9 mouse cellular contexts compared by ENCODE assay signal in genomic region chr7:44649990-44650389, GRCm38 (mm10). TPM values are rescaled to one million over a fixed set of nuclear protein-coding genes. Genes with fewer than 3 reads are reported as not detected.
A peak's percentile ranks its signal among the peaks of the same experiment; 100 is the strongest.
DNase-seq lines count a peak whose midpoint lies in the region; ATAC-seq and TF ChIP-seq lines count a peak whose summit lies in the region.
"Had no signal": no experiment of that assay in that cellular context is flagged by ENCODE, and none has a peak within 500 bp of the region (broad histone marks: within the 10 kb centered on the region; RNA-seq: fewer than 3 reads in every experiment).

No protein-coding gene starts in this region.

- no peak overlapping the region for H3K4me2 ChIP-seq in midbrain, embryonic 15.5 days
- no peak overlapping the region for H3K4me2 ChIP-seq in hindbrain, embryonic 16.5 days (ENCODE audit: low read length)
- no peak overlapping the region for H3K4me2 ChIP-seq in liver, postnatal 0 days (ENCODE audit: low read depth, low read length)
- H3K4me2 ChIP-seq: neural tube, embryonic 13.5 days had no signal

- no peaks in the 10 kb centered on the region for H3K4me1 ChIP-seq in midbrain, embryonic 10.5 days
- peaks cover 3% of the 10 kb centered on the region; the same call in 1 of the 2 replicates for H3K4me1 ChIP-seq in midbrain, embryonic 15.5 days
- peaks cover 4% of the 10 kb centered on the region; the same call in 1 of the 2 replicates for H3K4me1 ChIP-seq in hindbrain, embryonic 16.5 days (ENCODE audit: control insufficient read depth, insufficient read depth, low read depth, low read length)
- no peaks in the 10 kb centered on the region for H3K4me1 ChIP-seq in liver, postnatal 0 days (ENCODE audit: insufficient read depth)
- no peaks in the 10 kb centered on the region for H3K4me1 ChIP-seq in small intestine, adult 2 months (ENCODE audit: control insufficient read depth, insufficient read depth, insufficient read length, low read length)

- no peak overlapping the region for H3K4me3 ChIP-seq in midbrain, embryonic 10.5 days
- no peak overlapping the region for H3K4me3 ChIP-seq in midbrain, embryonic 15.5 days
- H3K4me3 ChIP-seq in hindbrain, embryonic 16.5 days (ENCODE audit: low read length): no peak overlapping the region
- no peak overlapping the region for H3K4me3 ChIP-seq in liver, postnatal 0 days (ENCODE audit: low read depth, low read length)
- H3K4me3 ChIP-seq in small intestine, adult 2 months (ENCODE audit: low read depth, low read length): no peak overlapping the region
- H3K4me3 ChIP-seq: neural tube, embryonic 13.5 days had no signal

- no peak overlapping the region for H3K27ac ChIP-seq in midbrain, embryonic 10.5 days (replicated peaks)
- no peak overlapping the region for H3K27ac ChIP-seq in midbrain, embryonic 15.5 days
- no peak overlapping the region for H3K27ac ChIP-seq in hindbrain, embryonic 16.5 days (ENCODE audit: low read depth, low read length)
- no peak overlapping the region for H3K27ac ChIP-seq in liver, postnatal 0 days (ENCODE audit: low read depth)
- H3K27ac ChIP-seq in small intestine, adult 2 months (ENCODE audit: insufficient read depth, low read depth, low read length): no peak overlapping the region; the same call in 1 of the 2 replicates
- H3K27ac ChIP-seq: neural tube, embryonic 13.5 days had no signal

- 15% methylated on average over 4 of the region's 4 CpGs for WGBS in midbrain, embryonic 10.5 days
- 15% methylated on average over 4 of the region's 4 CpGs for WGBS in midbrain, embryonic 15.5 days
- 11% methylated on average over 4 of the region's 4 CpGs for WGBS in hindbrain, embryonic 16.5 days
- 13% methylated on average over 4 of the region's 4 CpGs for WGBS in liver, postnatal 0 days (ENCODE audit: insufficient replicate concordance)
- 19% methylated on average over 4 of the region's 4 CpGs for WGBS in small intestine, adult 2 months

- peak; percentile 78 for TF ChIP-seq CTCF in liver, postnatal 0 days (IDR thresholded peaks at IDR 0.05; ENCODE audit: low read depth)
- TF ChIP-seq CTCF in small intestine, adult 2 months (IDR thresholded peaks at IDR 0.05; ENCODE audit: extremely low read depth, insufficient read length, insufficient replicate concordance, low read depth, low read length): peak; percentile 81; the same call in 1 of the 2 replicates

- H3K9ac ChIP-seq in midbrain, embryonic 15.5 days: no peak overlapping the region
- no peak overlapping the region for H3K9ac ChIP-seq in hindbrain, embryonic 16.5 days (ENCODE audit: low read depth, low read length)
- no peak overlapping the region for H3K9ac ChIP-seq in liver, postnatal 0 days (replicated peaks)
- H3K9ac ChIP-seq: neural tube, embryonic 13.5 days had no signal

- peak; percentile 56 for DNase-seq in midbrain, embryonic 10.5 days (ENCODE audit: low spot score)
- peak; percentile 21 for DNase-seq in T-cell, adult 2 months (ENCODE audit: low spot score)
- DNase-seq in cerebellum, adult 9-11 months: peak; percentile 68
- DNase-seq in liver, postnatal 0 days: peak; percentile 55

- ATAC-seq in midbrain, embryonic 15.5 days (replicated peaks): no peak
- ATAC-seq in hindbrain, embryonic 16.5 days: 0 out of 2 replicates have a peak, but pooled peaks have one; percentile 57
- no peak for ATAC-seq in liver, postnatal 0 days

- H3K36me3 ChIP-seq in midbrain, embryonic 10.5 days: no peaks in the 10 kb centered on the region
- H3K36me3 ChIP-seq in midbrain, embryonic 15.5 days (replicated peaks): no peaks in the 10 kb centered on the region
- no peaks in the 10 kb centered on the region for H3K36me3 ChIP-seq in hindbrain, embryonic 16.5 days (ENCODE audit: control insufficient read depth, insufficient read depth, low read length)
- H3K36me3 ChIP-seq in liver, postnatal 0 days (replicated peaks; ENCODE audit: insufficient read depth, low read length): no peaks in the 10 kb centered on the region
- peaks cover 67% of the 10 kb centered on the region for H3K36me3 ChIP-seq in small intestine, adult 2 months (ENCODE audit: control insufficient read depth, insufficient read depth, low read length)
- H3K36me3 ChIP-seq: neural tube, embryonic 13.5 days had no signal

- no peak for TF ChIP-seq EP300 in liver, postnatal 0 days (IDR thresholded peaks at IDR 0.05; ENCODE audit: low read depth)

- no peaks in the 10 kb centered on the region for H3K9me3 ChIP-seq in midbrain, embryonic 10.5 days (replicated peaks)
- no peaks in the 10 kb centered on the region for H3K9me3 ChIP-seq in midbrain, embryonic 15.5 days
- no peaks in the 10 kb centered on the region for H3K9me3 ChIP-seq in hindbrain, embryonic 16.5 days (ENCODE audit: control insufficient read depth, low read length)
- H3K9me3 ChIP-seq in liver, postnatal 0 days (ENCODE audit: low read length): no peaks in the 10 kb centered on the region
- H3K9me3 ChIP-seq: neural tube, embryonic 13.5 days had no signal

- peaks cover 15% of the 10 kb centered on the region for H3K27me3 ChIP-seq in midbrain, embryonic 10.5 days (ENCODE audit: low read depth, poor library complexity, severe bottlenecking)
- peaks cover 2% of the 10 kb centered on the region for H3K27me3 ChIP-seq in midbrain, embryonic 15.5 days (replicated peaks)
- H3K27me3 ChIP-seq in hindbrain, embryonic 16.5 days (replicated peaks; ENCODE audit: control insufficient read depth, insufficient read depth, low read length): peaks cover 6% of the 10 kb centered on the region
- 0 out of 2 replicates have a peak, but pooled peaks cover 7% of the 10 kb centered on the region for H3K27me3 ChIP-seq in liver, postnatal 0 days (ENCODE audit: insufficient read depth, low read length)
- H3K27me3 ChIP-seq in small intestine, adult 2 months (ENCODE audit: control insufficient read depth, insufficient read depth, low read length): no peaks in the 10 kb centered on the region

- TF ChIP-seq POLR2A in small intestine, adult 2 months (IDR thresholded peaks at IDR 0.05; ENCODE audit: low read depth, low read length): no peak

RNA-seq across cellular contexts. Expression of gene Myh14, which starts 20.7 kb away (rescaled TPM):
- polyA plus RNA-seq in midbrain, embryonic 10.5 days (2016; fragmentation: Nextera tagmentation; extraction: Ambion mirVana): 1.0 and 1.1 TPM in 2 replicates
- polyA plus RNA-seq in midbrain, embryonic 15.5 days (2015; fragmentation: Nextera tagmentation; extraction: Ambion mirVana): 2.3 and 2.9 TPM in 2 replicates
- polyA plus RNA-seq in hindbrain, embryonic 16.5 days (2015; fragmentation: Nextera tagmentation; extraction: Ambion mirVana): 5.0 and 8.0 TPM in 2 replicates
- polyA plus RNA-seq in liver, postnatal 0 days (2015; fragmentation: Nextera tagmentation; extraction: Ambion mirVana): 1.5 and 2.1 TPM in 2 replicates
- 196 and 563 TPM in 2 replicates for polyA plus RNA-seq in small intestine, adult 2 months (2012; rRNA removed)

RNA-seq across cellular contexts. Expression of gene Izumo2, which starts 58.6 kb away (rescaled TPM):
- not detected in 2 replicates for polyA plus RNA-seq in midbrain, embryonic 10.5 days (2016; fragmentation: Nextera tagmentation; extraction: Ambion mirVana)
- polyA plus RNA-seq in midbrain, embryonic 15.5 days (2015; fragmentation: Nextera tagmentation; extraction: Ambion mirVana): not detected in 2 replicates
- not detected in 2 replicates for polyA plus RNA-seq in hindbrain, embryonic 16.5 days (2015; fragmentation: Nextera tagmentation; extraction: Ambion mirVana)
- not detected in 2 replicates for polyA plus RNA-seq in liver, postnatal 0 days (2015; fragmentation: Nextera tagmentation; extraction: Ambion mirVana)
- not detected in 2 replicates for polyA plus RNA-seq in small intestine, adult 2 months (2012; rRNA removed)
- polyA plus RNA-seq: heart, embryonic 16.5 days; neural tube, embryonic 13.5 days had no signal

RNA-seq across cellular contexts. Expression of gene Kcnc3, which starts 59.5 kb away (rescaled TPM):
- 1.1 and 1.2 TPM in 2 replicates for polyA plus RNA-seq in midbrain, embryonic 10.5 days (2016; fragmentation: Nextera tagmentation; extraction: Ambion mirVana)
- 5.8 and 8.0 TPM in 2 replicates for polyA plus RNA-seq in midbrain, embryonic 15.5 days (2015; fragmentation: Nextera tagmentation; extraction: Ambion mirVana)
- polyA plus RNA-seq in hindbrain, embryonic 16.5 days (2015; fragmentation: Nextera tagmentation; extraction: Ambion mirVana): 6.4 and 8.5 TPM in 2 replicates
- 0.13 and 0.20 TPM in 2 replicates for polyA plus RNA-seq in liver, postnatal 0 days (2015; fragmentation: Nextera tagmentation; extraction: Ambion mirVana)
- 3.1 and 3.4 TPM in 2 replicates for polyA plus RNA-seq in small intestine, adult 2 months (2012; rRNA removed)

Comparison
In these comparisons a context has a peak if more than half of its experiments do, and no peak if none do; other contexts are left out.
1. RNA of gene Myh14, which starts 20.7 kb away (polyA plus RNA-seq): 196 to 563 TPM in small intestine, adult 2 months; 5.0 to 8.0 TPM in hindbrain, embryonic 16.5 days, 2.3 to 2.9 TPM in midbrain, embryonic 15.5 days, 1.5 to 2.1 TPM in liver, postnatal 0 days and 1.0 to 1.1 TPM in midbrain, embryonic 10.5 days; every median in the first group is over 10 times any median in the second.
2. Peak in every context shown above with its lines, with median percentiles within 50 percentile points of each other: DNase-seq.